Mouse (Mus musculus): ENCODE data around the gene Foxn3.

Foxn3 gene

GRCm38 (mm10) chr12:99256997-99257396 lies 306.4 kb downstream of the Foxn3 start:
- no peak for DNase-seq (ENCODE audit: low read depth, low spot score)

- no peak for DNase-seq (ENCODE audit: low read depth, low spot score)
Measured at GRCm38 (mm10) chr12:99256463-99256862, 306.9 kb downstream of the Foxn3 start.

- no peak for DNase-seq (ENCODE audit: low read depth, low spot score)
Measured at GRCm38 (mm10) chr12:99254436-99254835, 308.9 kb downstream of the Foxn3 start.

- DNase-seq (ENCODE audit: low read depth, low spot score): no peak
Measured at GRCm38 (mm10) chr12:99253562-99253961, 309.8 kb downstream of the Foxn3 start.

GRCm38 (mm10) chr12:99248606-99249005 lies 314.8 kb downstream of the Foxn3 start:
- DNase-seq (ENCODE audit: low read depth, low spot score): no peak

GRCm38 (mm10) chr12:99247939-99248338 lies 315.4 kb downstream of the Foxn3 start:
- no peak for DNase-seq (ENCODE audit: low read depth, low spot score)

GRCm38 (mm10) chr12:99246984-99247746 lies 316.2 kb downstream of the Foxn3 start:
- DNase-seq (ENCODE audit: low read depth, low spot score): no peak

GRCm38 (mm10) chr12:99244673-99245072 lies 318.7 kb downstream of the Foxn3 start:
- no peak for DNase-seq (ENCODE audit: low read depth, low spot score)

GRCm38 (mm10) chr12:99244264-99244663 lies 319.1 kb downstream of the Foxn3 start:
- DNase-seq (ENCODE audit: low read depth, low spot score): no peak

GRCm38 (mm10) chr12:99243316-99243715 lies 320.1 kb downstream of the Foxn3 start:
- DNase-seq (ENCODE audit: low read depth, low spot score): no peak

- DNase-seq (ENCODE audit: low read depth, low spot score): no peak
Measured at GRCm38 (mm10) chr12:99240185-99240726, 323.1 kb downstream of the Foxn3 start.

GRCm38 (mm10) chr12:99239735-99240134 lies 323.6 kb downstream of the Foxn3 start:
- DNase-seq (ENCODE audit: low read depth, low spot score): no peak

GRCm38 (mm10) chr12:99237497-99237896 lies 325.9 kb downstream of the Foxn3 start:
- no peak for DNase-seq (ENCODE audit: low read depth, low spot score)

GRCm38 (mm10) chr12:99234346-99234745 lies 329.0 kb downstream of the Foxn3 start:
- DNase-seq (ENCODE audit: low read depth, low spot score): no peak

- no peak for DNase-seq (ENCODE audit: low read depth, low spot score)
Measured at GRCm38 (mm10) chr12:99233386-99233785, 330.0 kb downstream of the Foxn3 start.

GRCm38 (mm10) chr12:99232478-99232877 lies 330.9 kb downstream of the Foxn3 start:
- DNase-seq (ENCODE audit: low read depth, low spot score): no peak

- DNase-seq (ENCODE audit: low read depth, low spot score): no peak
Measured at GRCm38 (mm10) chr12:99231321-99231720, 332.1 kb downstream of the Foxn3 start.

- DNase-seq (ENCODE audit: low read depth, low spot score): no peak
Measured at GRCm38 (mm10) chr12:99230783-99231048, 332.7 kb downstream of the Foxn3 start.

GRCm38 (mm10) chr12:99229973-99230782 lies 333.2 kb downstream of the Foxn3 start:
- DNase-seq (ENCODE audit: low read depth, low spot score): no peak

- no peak for DNase-seq (ENCODE audit: low read depth, low spot score)
Measured at GRCm38 (mm10) chr12:99227313-99227952, 335.9 kb downstream of the Foxn3 start.

- DNase-seq (ENCODE audit: low read depth, low spot score): no peak
Measured at GRCm38 (mm10) chr12:99224863-99225603, 338.3 kb downstream of the Foxn3 start.

Data from WW6 (cell line).